Mouse (Mus musculus) intestine, embryonic 14.5 days (tissue): ENCODE results near the gene Tmem183a. TPM values are rescaled to one million over a fixed set of nuclear protein-coding genes. Genes with fewer than 3 reads are reported as not detected.
A peak's percentile ranks its signal among the peaks of the same experiment; 100 is the strongest.

Source experiments
- ATAC-seq: fragments of 200-750 bp; cut with Nextera tagmentation; replicated peaks from 2 replicates; pipeline ENCODE4 v1.8.0; 2017; ENCODE audit warnings: low read depth, moderate number of reproducible peaks, moderate TSS enrichment, moderate library complexity; ENCODE audit not compliant: low FRiP score, low TSS enrichment
- DNase-seq: peaks from one replicate; pipeline ENCODE4 v3.0.0-alpha.2; 2018; ENCODE audit warnings: low spot score
- H3K27ac ChIP-seq: fragments of 300-500 bp; sonication (generic); 2 replicates; pipeline ENCODE4 v1.5.1; 2014; ENCODE audit warnings: low read depth, mild to moderate bottlenecking, control low read depth
- H3K27me3 ChIP-seq: fragments of 300-500 bp; sonication (generic); replicated peaks from 2 replicates; pipeline ENCODE4 v1.6.1; 2014; ENCODE audit warnings: low read length, control low read depth; ENCODE audit not compliant: control insufficient read depth, insufficient read depth
- H3K36me3 ChIP-seq: fragments of 300-500 bp; sonication (generic); 2 replicates; pipeline ENCODE4 v1.6.1; 2014; ENCODE audit warnings: low read length, control low read depth; ENCODE audit not compliant: control insufficient read depth, insufficient read depth
- H3K4me1 ChIP-seq: fragments of 300-500 bp; sonication (generic); replicated peaks from 2 replicates; pipeline ENCODE4 v1.6.1; 2014; ENCODE audit warnings: low read length, control low read depth, mixed read lengths; ENCODE audit not compliant: control insufficient read depth, insufficient read depth
- H3K4me2 ChIP-seq: fragments of 300-500 bp; sonication (generic); 2 replicates; pipeline ENCODE4 v1.6.1; 2014; ENCODE audit warnings: low read length
- H3K4me3 ChIP-seq: fragments of 300-500 bp; sonication (generic); 2 replicates; pipeline ENCODE4 v1.5.1; 2014; ENCODE audit warnings: low read depth, low read length, control low read depth, mixed read lengths
- H3K9ac ChIP-seq: fragments of 300-500 bp; sonication (generic); 2 replicates; pipeline ENCODE4 v1.6.1; 2014; ENCODE audit warnings: mild to moderate bottlenecking, low read length
- H3K9me3 ChIP-seq: fragments of 300-500 bp; sonication (generic); 2 replicates; pipeline ENCODE4 v1.6.1; 2016; ENCODE audit warnings: low read length, control low read depth; ENCODE audit not compliant: control insufficient read depth
- WGBS: fragments of 180-500 bp; shearing (Covaris S2); extraction: QIAGEN DNeasy Blood & Tissue Kit; methylation state at CpG from one replicate; pipeline ENCODE4 v1.1.7; 2014; 5-methylcytosine and 5-hydroxymethylcytosine counted together
- polyA plus RNA-seq: library from polyadenylated mRNA; unstranded; fragments of >200 nt; fragmentation: Nextera tagmentation; extraction: Ambion mirVana; gene quantifications from 2 replicates; pipeline ENCODE4 v1.2.1, GENCODE M21; 2014

The Tmem183a gene
- polyA plus RNA-seq, 1 experiment from 2014 or later = 89.2 TPM

DNA sequence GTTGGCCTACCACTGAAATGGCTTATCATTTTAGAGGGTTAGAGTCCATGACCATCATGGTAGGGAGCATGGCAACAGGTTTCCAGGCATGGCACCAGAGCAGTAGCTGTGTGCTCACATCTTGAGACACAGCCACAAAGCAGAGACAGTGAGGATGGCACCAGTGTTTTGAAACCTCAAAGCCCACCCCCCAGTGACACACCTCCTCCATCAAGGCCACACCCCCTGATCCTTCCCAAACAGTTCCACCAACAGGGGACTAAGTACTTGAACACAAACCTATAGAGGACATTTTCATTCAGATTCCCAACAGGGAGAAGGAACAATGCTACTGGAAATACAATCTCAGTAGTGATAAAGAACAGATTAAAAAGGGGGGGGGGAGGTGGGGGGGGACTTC, 23.4 kb upstream of the Tmem183a start:
- no peak for ATAC-seq
- no peak overlapping the region for H3K27ac ChIP-seq
- DNase-seq = no peak
- H3K4me3 ChIP-seq = no peak overlapping the region
- no peaks in the 10 kb centered on the region for H3K9me3 ChIP-seq
- H3K4me2 ChIP-seq = no peak overlapping the region
- no peaks in the 10 kb centered on the region for H3K27me3 ChIP-seq
- no peaks in the 10 kb centered on the region; the same call in 1 of the 2 replicates for H3K4me1 ChIP-seq
- H3K36me3 ChIP-seq = no peaks in the 10 kb centered on the region
- H3K9ac ChIP-seq = no peak overlapping the region

DNA sequence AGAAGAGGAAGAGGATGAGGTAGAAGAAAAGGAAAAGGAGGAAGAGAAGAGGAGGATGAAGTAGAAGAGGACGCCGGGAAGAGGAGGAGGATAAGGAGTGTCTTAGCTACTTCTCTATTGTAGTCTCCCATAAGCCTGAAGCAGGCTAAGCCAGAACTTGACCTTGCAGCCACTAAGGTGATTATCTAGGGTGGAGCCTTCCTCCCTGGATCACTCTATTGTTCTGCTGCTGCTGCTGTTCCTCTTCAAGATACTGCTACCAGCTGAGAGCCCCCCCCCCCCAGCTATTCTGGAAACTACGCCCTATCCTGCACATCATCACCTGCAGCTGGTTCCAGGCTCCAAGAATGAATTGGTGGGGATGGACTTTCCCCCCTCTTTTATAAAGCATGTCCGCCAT, 22.8 kb upstream of the Tmem183a start:
- H3K36me3 ChIP-seq = no peaks in the 10 kb centered on the region
- no peak overlapping the region for H3K9ac ChIP-seq
- H3K27ac ChIP-seq = no peak overlapping the region
- ATAC-seq = no peak
- H3K4me1 ChIP-seq = no peaks in the 10 kb centered on the region; the same call in 1 of the 2 replicates
- no peaks in the 10 kb centered on the region for H3K9me3 ChIP-seq
- H3K4me3 ChIP-seq = no peak overlapping the region
- no peak for DNase-seq
- 77% methylated on average over 4 of the region's 4 CpGs for WGBS
- H3K4me2 ChIP-seq = no peak overlapping the region
- no peaks in the 10 kb centered on the region for H3K27me3 ChIP-seq

DNA sequence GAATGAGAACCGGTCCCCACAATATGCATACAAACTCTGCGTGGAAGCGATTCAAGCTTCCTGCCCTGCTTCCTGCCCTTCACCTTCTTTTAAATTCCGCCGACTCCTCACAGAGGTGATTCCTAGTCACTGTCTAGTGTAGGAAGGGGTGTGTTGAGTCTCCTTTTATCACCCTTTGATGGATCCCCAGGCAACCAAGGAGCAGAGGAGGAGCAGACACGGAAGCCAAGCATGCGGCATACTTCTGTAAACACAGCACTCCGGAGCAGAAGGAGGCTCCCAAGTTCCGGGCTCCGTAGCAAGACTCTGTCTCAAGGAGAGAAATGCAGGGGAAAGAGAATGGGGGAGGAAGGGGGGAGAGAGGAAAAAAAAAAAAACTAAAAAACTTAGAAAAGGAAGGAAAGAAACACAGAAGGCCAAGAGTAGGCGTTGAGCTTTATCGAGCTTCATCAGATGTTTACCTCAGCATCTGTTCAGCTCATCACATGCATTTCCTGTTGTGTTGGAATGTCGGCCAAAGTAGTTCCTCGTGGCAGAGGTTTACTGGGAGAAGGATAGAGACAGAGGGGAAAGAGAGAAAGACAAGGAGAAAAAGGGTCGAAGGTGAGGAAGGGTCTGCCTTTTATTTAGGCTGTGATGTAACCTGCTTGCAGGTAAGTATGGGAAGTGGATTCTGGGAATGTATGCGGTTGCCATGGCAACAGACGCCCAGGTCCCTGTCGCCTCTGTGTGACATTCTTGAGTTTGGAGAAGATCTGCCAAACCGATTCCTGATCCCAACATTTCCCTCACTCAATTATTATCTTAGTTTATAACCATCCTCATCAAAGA, 20.2 kb upstream of the Tmem183a start:
- H3K27ac ChIP-seq = 0 out of 2 replicates have a peak overlapping the region, but pooled peaks have one; percentile 43
- no peaks in the 10 kb centered on the region; the same call in 1 of the 2 replicates for H3K4me1 ChIP-seq
- DNase-seq = peak; percentile 63
- no peaks in the 10 kb centered on the region for H3K9me3 ChIP-seq
- ATAC-seq = no peak
- H3K36me3 ChIP-seq = no peaks in the 10 kb centered on the region
- H3K9ac ChIP-seq = peak overlapping the region; percentile 45
- peak overlapping the region; percentile 62 for H3K4me2 ChIP-seq
- H3K27me3 ChIP-seq = no peaks in the 10 kb centered on the region
- 4% methylated on average over 19 of the region's 19 CpGs for WGBS
- peak overlapping the region; percentile 20 for H3K4me3 ChIP-seq

DNA sequence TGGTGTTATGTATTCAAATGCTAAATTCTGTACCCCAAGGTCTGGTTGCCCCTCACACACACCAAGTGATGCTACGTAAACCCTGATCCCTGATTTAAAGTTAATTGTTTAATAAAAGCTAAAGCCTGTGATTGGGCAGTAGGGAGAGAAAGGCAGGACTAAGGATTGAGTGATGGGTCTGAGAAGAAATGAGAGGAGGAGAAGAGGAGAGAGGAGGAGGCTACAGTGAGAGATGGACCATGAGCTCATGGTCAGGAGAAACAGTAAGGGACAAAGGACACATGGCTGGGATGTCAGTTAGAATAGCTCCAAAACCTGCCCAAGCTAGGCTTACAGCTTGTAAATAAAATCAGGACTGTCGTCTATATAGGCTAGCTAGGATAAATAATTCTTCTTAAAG, 19.3 kb upstream of the Tmem183a start:
- no peaks in the 10 kb centered on the region for H3K9me3 ChIP-seq
- no peak overlapping the region for H3K4me3 ChIP-seq
- ATAC-seq (no peak), DNase-seq (no peak)
- 69% methylated on average over 2 of the region's 2 CpGs for WGBS
- H3K4me1 ChIP-seq = no peaks in the 10 kb centered on the region; the same call in 1 of the 2 replicates
- H3K27ac ChIP-seq = no peak overlapping the region
- H3K9ac ChIP-seq = no peak overlapping the region
- no peak overlapping the region; the same call in 1 of the 2 replicates for H3K4me2 ChIP-seq
- H3K36me3 ChIP-seq = no peaks in the 10 kb centered on the region
- no peaks in the 10 kb centered on the region for H3K27me3 ChIP-seq

DNA sequence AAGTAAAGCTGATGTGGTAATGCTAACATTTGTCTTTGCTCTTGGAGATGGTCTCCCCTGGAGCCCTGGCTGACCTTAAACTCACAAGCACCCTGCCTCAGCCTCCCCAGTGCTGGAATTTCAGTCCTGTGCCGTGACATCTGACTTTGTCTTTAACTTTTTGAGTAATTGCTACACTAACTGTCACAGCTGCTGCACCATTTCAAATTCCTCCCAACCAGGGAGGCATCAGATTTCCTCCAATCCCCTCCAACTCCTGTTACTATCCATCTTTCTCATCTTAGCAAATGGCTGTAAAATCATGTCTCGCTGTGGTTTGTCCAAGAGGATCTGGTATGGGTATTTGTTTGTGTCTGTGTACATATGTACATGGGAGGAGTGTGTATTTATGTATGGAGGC, 12.3 kb upstream of the Tmem183a start:
- no peak overlapping the region for H3K27ac ChIP-seq
- ATAC-seq (no peak), DNase-seq (no peak)
- H3K9ac ChIP-seq = no peak overlapping the region
- H3K4me2 ChIP-seq = no peak overlapping the region
- WGBS = 75% methylated on average over 2 of the region's 2 CpGs
- no peak overlapping the region for H3K4me3 ChIP-seq
- H3K4me1 ChIP-seq = no peaks in the 10 kb centered on the region
- H3K36me3 ChIP-seq = no peaks in the 10 kb centered on the region
- H3K9me3 ChIP-seq = peaks cover 4% of the 10 kb centered on the region; the same call in 1 of the 2 replicates
- H3K27me3 ChIP-seq = no peaks in the 10 kb centered on the region

DNA sequence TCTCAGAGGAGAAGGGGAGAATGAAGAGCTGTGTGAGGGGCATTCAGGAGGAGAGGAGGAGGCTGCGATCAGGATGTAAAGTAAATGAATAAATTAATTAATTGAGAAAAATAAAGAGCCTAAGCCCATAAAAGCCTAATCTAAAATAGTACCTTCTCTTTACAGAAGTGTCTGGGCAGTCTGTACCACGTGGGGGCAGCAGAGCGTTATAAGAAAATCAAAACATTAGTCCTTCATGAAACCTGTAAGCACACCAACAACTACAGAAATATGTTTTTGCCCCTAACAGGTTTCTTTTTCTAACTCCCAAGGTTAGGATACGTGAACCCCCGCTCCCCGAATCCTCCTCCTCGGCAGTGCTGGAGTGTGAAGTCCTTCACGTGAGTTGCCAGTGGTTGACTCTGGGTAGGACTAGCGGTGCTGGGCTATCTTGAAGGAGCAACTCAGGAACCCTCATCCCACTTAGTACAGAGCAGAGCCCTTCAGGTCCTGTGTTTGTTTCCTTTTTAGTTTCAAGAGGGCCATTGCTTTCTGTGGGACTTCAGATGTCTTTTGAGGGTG, 7.1 kb upstream of the Tmem183a start:
- no peaks in the 10 kb centered on the region for H3K36me3 ChIP-seq
- H3K27me3 ChIP-seq = no peaks in the 10 kb centered on the region
- 53% methylated on average over 9 of the region's 9 CpGs for WGBS
- peak; percentile 78 for DNase-seq
- H3K4me1 ChIP-seq = no peaks in the 10 kb centered on the region
- no peak for ATAC-seq
- H3K4me2 ChIP-seq = no peak overlapping the region
- H3K4me3 ChIP-seq = no peak overlapping the region
- H3K9ac ChIP-seq = no peak overlapping the region
- peaks cover 4% of the 10 kb centered on the region; the same call in 1 of the 2 replicates for H3K9me3 ChIP-seq
- H3K27ac ChIP-seq = no peak overlapping the region

DNA sequence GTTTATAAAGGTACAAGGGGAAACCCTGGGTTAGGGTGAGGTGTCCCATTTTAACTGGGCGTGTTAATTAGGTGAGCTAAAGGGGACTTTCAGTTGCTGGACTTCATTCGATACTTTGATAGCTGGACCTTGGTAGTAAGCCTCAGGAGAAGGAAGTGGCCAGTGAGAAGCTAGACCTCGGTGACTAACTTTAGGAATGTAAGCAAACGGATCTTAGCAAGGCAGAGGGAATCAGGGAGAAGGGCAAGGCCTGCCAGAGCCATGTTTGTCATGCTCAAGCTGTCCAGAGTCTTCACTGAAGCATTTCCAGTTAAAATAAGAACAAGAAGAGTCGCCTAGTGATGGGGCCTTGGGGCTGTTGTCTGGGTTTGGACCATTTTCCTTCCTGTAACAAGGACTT, 3.7 kb upstream of the Tmem183a start:
- 58% methylated on average over 5 of the region's 5 CpGs for WGBS
- ATAC-seq (no peak), DNase-seq (no peak)
- H3K27ac ChIP-seq = no peak overlapping the region
- no peak overlapping the region for H3K9ac ChIP-seq
- no peaks in the 10 kb centered on the region for H3K27me3 ChIP-seq
- H3K4me1 ChIP-seq = peaks cover 6% of the 10 kb centered on the region
- peaks cover 2% of the 10 kb centered on the region; the same call in 1 of the 2 replicates for H3K9me3 ChIP-seq
- H3K36me3 ChIP-seq = peaks cover 2% of the 10 kb centered on the region; the same call in 1 of the 2 replicates
- H3K4me3 ChIP-seq = no peak overlapping the region
- no peak overlapping the region for H3K4me2 ChIP-seq

DNA sequence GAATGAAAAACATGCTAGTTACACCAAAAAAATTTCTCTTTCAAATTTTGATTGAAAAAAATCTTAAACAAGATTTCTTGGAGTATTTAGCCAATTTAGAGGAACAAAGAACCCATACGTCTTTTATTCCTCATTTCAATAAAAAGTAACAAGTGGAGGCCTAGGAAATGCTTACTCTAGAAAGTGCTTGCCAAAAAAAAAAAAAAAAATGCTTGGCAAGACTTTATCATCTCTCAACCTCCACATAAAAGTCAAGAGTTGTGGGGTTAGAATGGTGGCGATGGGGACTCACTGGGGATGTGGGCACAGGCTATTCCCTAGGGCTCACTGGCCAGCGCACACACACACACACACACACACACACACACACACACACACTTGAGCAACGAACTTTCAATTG, 1.4 kb upstream of the Tmem183a start:
- DNase-seq (no peak), ATAC-seq (no peak)
- no peak overlapping the region for H3K9ac ChIP-seq
- H3K9me3 ChIP-seq = no peaks in the 10 kb centered on the region
- H3K4me1 ChIP-seq = peaks cover 7% of the 10 kb centered on the region
- no peak overlapping the region for H3K4me2 ChIP-seq
- peaks cover 25% of the 10 kb centered on the region for H3K36me3 ChIP-seq
- H3K27ac ChIP-seq = no peak overlapping the region
- H3K27me3 ChIP-seq = no peaks in the 10 kb centered on the region
- H3K4me3 ChIP-seq = no peak overlapping the region
- WGBS = 84% methylated on average over 4 of the region's 4 CpGs
